Mouse (Mus musculus) left cerebral cortex, adult 8-10 months (tissue): Measurements from ENCODE around the gene Clca3b. TPM values are rescaled to one million over a fixed set of nuclear protein-coding genes. Genes with fewer than 3 reads are reported as not detected.
"Not testable (repeated sequence)": the region's sequence is repeated elsewhere in the genome, so short reads cannot be mapped to it uniquely, and the experiment has no call there.

Source experiments
- DNase-seq, 2 experiments: peaks; one replicate each; pipeline ENCODE4 v3.0.0; 2022; ENCODE audit warnings: low spot score in 2 of 2
- total RNA-seq, 4 experiments: library from RNA; stranded (reverse); gene quantifications; 2 replicates each; pipeline ENCODE4 v1.2.4; 2022

The Clca3b gene
- not detected for total RNA-seq

DNA sequence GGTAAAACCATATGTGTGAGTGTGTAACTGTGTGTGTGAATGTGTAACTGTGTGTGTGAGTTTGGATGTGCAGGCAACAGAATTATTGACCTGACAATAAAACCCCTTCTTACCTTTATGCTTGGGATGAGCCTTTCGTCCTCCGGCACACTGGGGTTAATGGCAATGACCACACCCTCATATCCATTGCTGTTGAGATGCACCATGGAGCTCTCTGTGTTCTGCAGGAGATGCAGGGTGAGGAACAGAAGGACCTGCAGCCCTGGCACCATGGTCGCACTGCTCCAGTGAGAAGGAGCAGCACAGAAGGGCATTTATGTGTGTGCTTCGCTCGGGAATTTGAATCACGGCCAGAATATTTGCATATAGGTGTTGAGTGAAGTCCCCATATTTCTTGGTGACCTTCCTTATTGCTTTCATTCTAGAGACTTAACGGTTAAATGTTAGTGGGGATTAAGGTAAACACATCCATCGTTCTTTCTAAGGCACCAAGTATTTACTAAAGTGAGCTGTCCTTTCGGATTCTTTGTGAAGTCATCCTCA, at the start of gene Clca3b:
TSS of gene Clca3b (minus strand) at position 344 of the 543 bp plus-strand sequence.
- not testable (repeated sequence) for DNase-seq

DNA sequence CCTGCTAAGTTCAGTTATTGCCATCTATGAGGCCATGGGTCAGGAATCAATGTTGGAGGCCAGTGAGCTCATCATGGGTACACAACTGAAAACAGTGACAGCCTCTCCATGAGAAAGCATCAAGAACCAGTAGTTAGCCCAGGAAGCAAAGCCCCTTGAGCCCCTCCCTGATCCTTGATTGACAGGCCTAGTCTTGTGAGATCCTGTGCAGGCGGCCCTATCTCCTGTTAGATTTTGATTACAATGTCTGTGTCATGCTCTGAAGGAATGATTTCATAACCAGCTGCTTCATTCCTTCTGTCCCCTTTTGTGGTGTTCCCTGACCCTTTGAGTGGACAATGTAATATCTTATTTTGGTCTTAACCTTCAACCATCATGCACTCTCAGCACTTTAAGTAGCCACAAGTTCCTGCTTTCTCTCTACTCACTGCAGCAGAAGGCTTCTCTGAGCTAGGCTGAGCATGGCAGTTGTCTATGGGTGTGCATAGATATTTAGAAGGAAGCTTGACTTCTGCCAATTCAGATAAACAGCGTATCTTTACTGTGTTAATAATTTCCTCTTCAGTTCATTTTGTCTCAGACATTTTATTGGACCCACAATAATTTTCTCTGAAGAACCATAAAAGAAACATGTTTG, 48.0 kb upstream of the Clca3b start:
- DNase-seq = no peak

DNA sequence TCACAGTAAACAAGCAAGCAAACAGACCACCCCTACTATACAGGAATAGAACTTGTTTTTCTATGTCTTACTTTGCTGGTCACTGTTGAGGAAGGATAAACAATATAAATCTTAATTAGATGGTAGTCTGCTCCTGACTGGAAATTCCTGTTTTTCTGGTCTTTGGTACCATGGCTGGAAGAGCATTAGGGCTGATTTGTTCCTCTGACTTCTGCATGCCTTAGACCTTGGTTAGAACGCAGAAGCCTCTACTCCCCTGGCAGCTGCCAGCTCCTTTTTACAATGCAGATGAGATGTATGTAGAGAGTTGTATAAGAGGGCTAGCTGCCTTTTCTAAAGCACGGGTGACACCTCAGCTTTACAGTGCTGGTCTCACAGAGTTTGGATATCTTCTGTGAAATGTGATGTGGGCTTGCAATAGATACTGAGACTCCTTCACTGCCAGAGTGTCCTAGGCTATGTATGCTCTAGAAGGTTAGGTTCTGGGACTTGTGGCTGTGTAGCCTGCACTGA, 41.1 kb upstream of the Clca3b start:
- DNase-seq = no peak

DNA sequence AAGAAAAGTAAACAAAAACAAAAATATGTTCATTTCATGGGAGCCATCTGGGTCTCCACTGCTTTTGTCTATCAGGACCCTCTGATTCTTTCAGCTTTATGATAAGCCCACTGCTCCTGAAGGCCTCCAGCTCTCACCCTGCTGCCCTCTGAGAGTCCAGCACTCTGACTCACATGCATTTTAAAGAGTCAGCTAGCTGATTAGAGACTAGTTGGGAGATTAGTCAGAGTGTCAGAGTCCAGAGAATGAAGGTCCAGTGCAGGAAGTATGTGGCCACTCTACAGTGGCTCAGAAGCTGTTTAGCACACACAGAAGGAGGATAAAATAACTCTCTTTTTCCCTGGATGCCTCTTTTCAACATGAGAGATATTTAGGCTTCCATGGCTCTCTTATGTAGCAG, 37.8 kb upstream of the Clca3b start:
- DNase-seq = no peak

DNA sequence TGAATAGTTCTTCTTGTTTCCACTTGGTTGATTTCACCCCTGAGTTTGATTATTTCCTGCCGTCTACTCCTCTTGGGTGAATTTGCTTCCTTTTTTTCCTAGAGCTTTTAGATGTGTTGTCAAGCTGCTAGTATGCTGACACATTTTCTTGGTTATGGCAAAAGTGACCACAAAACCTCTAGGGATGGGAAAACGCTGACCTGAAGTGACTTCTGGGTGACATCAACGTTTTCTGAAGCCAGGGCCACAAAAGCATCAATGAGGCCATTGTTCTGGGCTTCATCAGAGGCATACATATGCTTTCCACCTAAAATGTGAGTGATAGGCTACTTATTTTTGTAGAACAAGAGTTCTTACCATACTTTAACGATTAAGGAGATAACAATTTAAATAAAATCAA, 22.9 kb upstream of the Clca3b start:
- DNase-seq = not testable (repeated sequence)

DNA sequence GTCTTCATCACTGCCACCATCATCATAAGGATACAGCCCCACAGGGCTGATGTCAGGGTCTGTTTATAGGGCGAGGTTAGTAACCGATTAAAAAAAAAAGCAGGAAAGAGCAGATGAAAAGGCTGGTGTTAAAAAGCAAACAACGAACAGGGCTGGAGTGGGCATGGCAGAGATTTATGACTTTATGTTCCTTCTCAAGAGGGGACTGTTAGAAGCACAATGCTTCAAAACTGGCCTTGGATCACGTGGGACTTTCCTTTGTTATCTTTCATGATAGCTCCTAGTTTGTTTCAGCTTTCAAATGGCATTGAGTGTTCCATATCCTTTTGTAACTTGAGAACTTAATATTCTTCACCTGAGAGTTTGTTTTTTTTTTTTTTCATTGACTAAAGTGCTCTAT, 427 bp upstream of the Clca3b start:
- no peak for DNase-seq

DNA sequence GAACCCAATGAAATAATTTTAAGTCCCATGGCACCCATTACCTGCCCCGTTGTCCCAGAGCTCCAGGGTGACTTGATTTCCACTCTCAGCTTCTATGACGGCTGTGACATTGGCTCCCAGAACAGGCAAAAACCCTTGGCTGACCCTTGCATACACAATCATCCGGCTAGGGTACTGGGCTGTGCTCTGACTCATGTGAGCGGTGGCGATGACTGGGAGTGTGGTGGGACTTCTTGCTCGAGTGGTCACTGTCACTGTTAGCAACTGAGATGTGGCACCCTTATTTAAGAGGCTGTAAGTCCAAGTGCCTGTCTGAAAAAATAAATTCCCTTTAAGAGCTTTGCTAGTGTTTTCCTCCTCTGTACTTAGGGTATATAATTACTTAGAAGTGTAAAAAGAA, 21.9 kb downstream of the Clca3b start:
- DNase-seq = no peak

DNA sequence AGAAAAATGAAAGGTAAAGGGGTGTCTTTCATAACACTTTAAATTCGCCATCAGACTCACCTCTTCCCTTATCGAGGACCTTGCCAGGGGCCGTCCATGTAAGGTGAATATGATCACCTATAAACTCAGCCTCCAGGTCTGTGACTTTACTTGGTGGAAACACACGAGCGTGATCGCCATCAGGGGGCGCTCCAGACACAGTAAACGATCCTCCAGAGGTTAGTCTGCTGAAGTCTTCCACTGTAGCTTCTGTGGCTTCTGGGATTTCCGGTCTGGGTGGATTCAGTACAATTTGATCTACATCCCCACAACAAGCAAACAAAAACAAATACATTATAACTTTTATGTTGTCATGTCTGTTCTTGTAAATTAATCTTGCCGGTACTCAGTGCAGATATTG, 24.0 kb downstream of the Clca3b start:
- peak; percentile 49 to 77 for DNase-seq

DNA sequence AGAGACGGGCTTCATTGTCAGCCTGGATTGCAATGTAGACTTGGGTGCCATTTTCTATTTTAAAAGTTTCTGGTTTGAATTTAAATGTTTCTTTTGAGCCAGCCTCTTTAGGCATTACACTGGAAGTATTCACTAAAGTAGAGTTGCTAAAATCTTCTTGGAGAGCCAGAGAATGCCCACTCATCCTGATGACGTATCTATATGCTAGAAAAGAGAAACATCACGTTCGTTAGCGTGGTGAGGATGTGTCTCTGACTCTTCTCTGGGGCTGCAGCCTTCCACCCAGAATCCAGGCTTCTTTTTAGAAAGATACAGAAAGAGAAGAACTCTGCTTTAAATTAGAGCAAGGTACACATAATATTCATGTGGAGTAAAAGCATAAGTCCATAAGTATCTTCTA, 25.8 kb downstream of the Clca3b start:
- no peak for DNase-seq

DNA sequence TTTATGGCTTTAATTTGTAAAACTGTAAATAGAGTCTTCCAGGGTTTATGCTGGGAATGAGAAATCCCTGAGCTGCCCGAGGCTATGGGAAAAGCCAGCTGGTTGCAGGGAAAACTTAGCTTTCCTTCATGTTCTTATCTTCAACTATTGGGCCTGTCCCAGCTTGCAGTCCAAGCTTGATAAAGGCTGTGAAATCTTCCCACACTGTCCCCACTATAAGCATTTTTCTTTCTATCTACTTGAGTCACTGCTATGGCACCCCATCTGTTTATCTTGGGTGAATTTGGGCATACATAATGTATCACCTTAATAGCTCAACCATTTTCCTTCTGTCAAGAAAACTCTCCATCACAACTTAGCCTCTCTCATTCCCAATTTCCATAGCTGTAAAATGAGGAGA, 28.5 kb downstream of the Clca3b start:
- DNase-seq = no peak

DNA sequence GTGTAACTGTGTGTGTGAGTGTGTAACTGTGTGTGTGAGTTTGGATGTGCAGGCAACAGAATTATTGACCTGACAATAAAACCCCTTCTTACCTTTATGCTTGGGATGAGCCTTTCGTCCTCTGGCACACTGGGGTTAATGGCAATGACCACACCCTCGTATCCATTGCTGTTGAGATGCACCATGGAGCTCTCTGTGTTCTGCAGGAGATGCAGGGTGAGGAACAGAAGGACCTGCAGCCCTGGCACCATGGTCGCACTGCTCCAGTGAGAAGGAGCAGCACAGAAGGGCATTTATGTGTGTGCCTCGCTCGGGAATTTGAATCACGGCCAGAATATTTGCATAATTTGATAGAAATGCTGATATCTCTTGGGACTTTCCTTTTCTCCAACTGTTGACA, 29.9 kb downstream of the Clca3b start, which contains the start of gene Clca3a2:
TSS of gene Clca3a2 (minus strand) at position 276 of the 400 bp plus-strand sequence.
- DNase-seq = not testable (repeated sequence)

DNA sequence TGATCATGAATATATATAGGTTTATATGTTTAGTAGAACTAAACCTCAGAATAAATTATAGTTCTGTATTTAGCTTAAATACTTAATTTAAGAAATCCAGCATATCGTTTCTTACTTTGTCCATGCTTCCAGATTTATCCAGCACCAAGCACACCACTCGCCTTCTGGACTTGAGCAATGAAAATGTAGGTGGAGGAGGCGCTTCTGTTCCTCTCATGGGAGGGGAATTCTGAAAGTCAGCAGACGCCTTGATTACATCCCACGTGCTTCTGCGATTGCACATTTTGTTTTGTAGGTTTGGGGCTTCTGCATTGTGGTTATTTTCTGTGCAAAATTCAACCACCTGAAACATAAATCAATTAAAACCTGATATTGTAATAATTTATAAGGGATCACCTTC, 35.8 kb downstream of the Clca3b start:
- not testable (repeated sequence) for DNase-seq

DNA sequence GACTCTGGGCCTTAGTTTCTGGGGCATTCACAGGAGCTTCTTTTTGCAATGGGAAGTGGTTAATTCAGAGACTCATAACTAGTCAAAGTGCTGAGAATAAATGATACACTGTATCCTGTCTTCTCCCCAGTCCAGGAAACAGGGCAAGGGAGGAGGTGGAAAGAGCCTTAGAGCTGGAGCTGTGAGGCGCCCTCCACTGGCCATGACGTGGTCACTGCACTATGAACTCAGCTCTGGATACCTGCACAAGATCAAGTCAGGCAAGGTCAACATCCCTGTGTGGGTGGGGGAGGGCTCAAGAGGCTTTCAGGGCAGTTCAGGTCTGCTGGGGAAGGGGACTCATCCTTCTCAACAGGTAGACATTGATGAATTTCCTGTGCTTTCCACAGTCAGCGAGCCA, 37.3 kb downstream of the Clca3b start:
- no peak for DNase-seq

DNA sequence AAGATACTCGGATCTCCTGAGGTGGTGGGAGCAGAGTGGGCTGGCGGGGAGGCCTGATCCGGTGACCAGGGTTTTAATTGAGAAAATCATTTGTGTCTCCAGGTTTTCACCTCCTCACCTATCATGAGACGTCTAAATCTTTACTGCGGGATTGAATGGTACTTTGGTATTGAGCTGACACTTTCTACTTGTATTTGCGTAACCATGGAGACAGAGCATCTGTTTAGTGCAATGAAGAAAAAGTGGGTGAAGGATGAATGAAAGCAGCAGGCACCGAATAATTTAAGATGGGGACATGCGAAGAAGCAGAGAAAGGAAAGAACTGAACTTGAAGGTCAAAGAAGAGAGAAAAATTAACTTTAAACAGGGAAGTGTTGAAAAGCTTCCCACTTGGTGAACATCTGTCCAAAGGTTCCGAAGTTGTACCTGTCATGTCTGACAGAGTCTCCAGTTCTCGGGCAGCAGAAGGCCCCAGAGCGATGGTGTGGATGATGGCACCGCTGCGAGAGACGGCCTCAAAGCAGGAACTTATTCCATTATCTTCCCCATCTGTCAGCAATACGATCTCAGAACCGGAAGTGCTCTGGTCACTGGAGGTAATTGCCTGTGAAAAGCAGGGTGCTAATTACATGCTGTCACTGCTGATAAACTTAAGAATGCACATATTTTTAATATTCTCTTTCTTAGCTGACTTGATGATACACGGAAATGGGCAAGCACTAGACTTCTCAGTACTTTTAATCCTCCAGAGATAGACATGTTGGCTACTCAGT, 40.8 kb downstream of the Clca3b start:
- DNase-seq = not testable (repeated sequence)

DNA sequence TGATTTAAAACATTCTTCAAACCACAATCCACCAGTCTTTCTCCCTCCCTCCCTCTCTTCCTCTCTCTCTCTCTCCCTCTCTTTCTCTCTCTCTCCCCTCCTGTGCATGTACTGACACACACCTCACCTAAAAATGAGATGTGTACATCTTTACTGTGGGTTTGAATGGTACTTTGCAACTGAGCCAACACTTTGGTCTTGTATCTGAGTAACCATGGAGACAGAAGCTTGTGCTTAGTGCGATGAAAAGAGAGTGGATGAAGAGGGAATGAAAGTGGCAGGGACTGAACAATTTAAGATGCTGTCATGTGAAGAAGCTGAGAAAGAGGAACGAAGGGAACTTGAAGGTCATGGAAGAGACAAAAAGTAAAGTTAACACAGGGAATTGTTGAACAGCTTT, 42.5 kb downstream of the Clca3b start:
- not testable (repeated sequence) for DNase-seq

DNA sequence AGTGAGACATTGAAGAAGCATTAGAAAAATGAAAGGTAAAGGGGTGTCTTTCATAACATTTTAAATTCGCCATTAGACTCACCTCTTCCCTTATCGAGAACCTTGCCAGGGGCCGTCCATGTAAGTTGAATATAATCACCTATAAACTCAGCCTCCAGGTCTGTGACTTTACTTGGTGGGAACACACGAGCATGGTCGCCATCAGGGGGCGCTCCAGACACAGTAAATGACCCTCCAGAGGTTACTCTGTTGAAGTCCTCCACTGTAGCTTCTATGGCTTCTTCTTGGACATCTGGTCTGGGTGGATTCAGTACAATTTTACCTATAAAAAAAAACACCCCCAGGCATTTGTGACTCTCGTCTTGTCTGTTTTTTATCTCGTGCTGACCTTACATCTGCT, 47.3 kb downstream of the Clca3b start:
- DNase-seq = no peak

DNA sequence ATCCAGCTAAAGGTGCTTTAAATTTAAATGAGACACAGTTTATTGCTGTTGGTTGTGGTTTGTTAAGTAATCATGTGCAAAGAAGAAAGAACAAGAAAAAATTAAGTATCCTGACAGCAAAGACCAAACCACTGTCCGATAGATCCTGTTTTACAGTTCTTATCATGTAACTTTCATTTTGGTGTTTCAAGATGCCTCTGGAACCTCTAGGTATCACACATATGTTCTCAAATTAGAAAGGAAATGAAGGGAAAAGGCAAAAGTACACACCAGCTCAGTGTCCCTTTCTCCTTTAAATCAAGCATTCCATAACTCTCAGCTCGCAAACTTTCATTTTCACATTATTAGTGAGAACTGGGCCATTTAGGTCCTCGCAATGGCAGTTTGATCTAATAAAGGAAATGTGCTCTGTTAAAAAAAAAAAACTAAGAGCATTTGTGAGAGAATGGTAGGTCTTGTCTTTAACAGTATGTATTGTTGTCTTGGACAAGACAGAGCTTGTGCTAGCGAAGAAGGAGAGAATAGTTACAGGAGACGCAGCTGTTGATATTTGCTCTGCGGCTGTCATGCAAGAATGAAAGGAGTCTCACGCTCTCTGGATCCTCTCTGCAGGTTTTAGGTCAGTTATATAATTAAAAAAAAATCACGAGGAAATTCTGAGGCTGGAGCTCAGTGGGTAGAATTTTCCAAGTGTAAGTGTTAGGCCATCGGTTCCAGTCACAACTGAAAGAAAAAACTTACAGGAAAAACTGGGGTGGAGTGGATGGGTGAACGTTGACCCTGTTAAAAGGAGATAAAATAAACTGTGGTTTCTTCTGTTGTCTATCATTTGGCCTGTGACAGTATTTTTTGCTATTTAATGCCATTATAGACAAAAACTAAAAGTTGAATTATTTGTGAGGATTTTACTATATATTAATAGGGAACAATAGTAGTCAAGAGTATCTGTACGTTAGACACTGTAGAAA, 63.7 kb downstream of the Clca3b start:
- no peak for DNase-seq
